Mouse (Mus musculus) heart, embryonic 13.5 days (tissue): ENCODE measurements around the gene Coil. TPM values are rescaled to one million over a fixed set of nuclear protein-coding genes. Genes with fewer than 3 reads are reported as not detected.

ENCODE experiments used
- ATAC-seq: fragments of 200-750 bp; cut with Nextera tagmentation; 2 replicates; pipeline ENCODE4 v1.8.0; 2017; ENCODE audit warnings: moderate TSS enrichment; ENCODE audit not compliant: insufficient number of reproducible peaks, low FRiP score, low TSS enrichment; ENCODE audit errors: extremely low read depth
- H3K27ac ChIP-seq: fragments of 300-500 bp; sonication (generic); replicated peaks from 2 replicates; pipeline ENCODE4 v1.5.1; 2015; ENCODE audit warnings: moderate library complexity, mild to moderate bottlenecking, inconsistent platforms
- H3K27me3 ChIP-seq: fragments of 300-500 bp; sonication (generic); replicated peaks from 2 replicates; pipeline ENCODE4 v1.6.1; 2015; ENCODE audit warnings: mild to moderate bottlenecking, inconsistent platforms
- H3K36me3 ChIP-seq: fragments of 300-500 bp; sonication (generic); 2 replicates; pipeline ENCODE4 v1.6.1; 2015; ENCODE audit warnings: mild to moderate bottlenecking, inconsistent platforms
- H3K4me1 ChIP-seq: fragments of 300-500 bp; sonication (generic); 2 replicates; pipeline ENCODE4 v1.6.1; 2015; ENCODE audit warnings: inconsistent platforms
- H3K4me2 ChIP-seq: fragments of 300-500 bp; sonication (generic); 2 replicates; pipeline ENCODE4 v1.6.1; 2015; ENCODE audit warnings: inconsistent platforms, mild to moderate bottlenecking, moderate library complexity
- H3K4me3 ChIP-seq: fragments of 300-500 bp; sonication (generic); 2 replicates; pipeline ENCODE4 v1.5.1; 2015; ENCODE audit warnings: moderate library complexity, mild to moderate bottlenecking, inconsistent platforms
- H3K9ac ChIP-seq: fragments of 300-500 bp; sonication (generic); 2 replicates; pipeline ENCODE4 v1.6.1; 2015; ENCODE audit warnings: inconsistent platforms, mild to moderate bottlenecking, moderate library complexity
- H3K9me3 ChIP-seq: fragments of 300-500 bp; sonication (generic); 2 replicates; pipeline ENCODE4 v1.6.1; 2016; ENCODE audit warnings: inconsistent platforms
- WGBS: fragments of 180-500 bp; shearing (Covaris S2); methylation state at CpG from one replicate; pipeline ENCODE4 v1.1.7; 2015; ENCODE audit warnings: mixed read lengths; 5-methylcytosine and 5-hydroxymethylcytosine counted together
- polyA plus RNA-seq: library from polyadenylated mRNA; unstranded; fragments of >200 nt; fragmentation: Nextera tagmentation; extraction: Ambion mirVana; gene quantifications from 2 replicates; pipeline ENCODE4 v1.2.1, GENCODE M21; 2015

Coil gene
- polyA plus RNA-seq, 1 experiment from 2014 or later, result 10.1 TPM

GRCm38 (mm10) chr11:88949802-88950639 is 20.0 kb upstream of the Coil start:
- Histone ChIP-seq H3K27ac (no peak overlapping the region), H3K4me1 (peaks cover 15% of the 10 kb centered on the region), H3K4me2 (no peak overlapping the region), H3K27me3 (no peaks in the 10 kb centered on the region), H3K9me3 (no peaks in the 10 kb centered on the region), H3K36me3 (peaks cover 33% of the 10 kb centered on the region), H3K4me3 (no peak overlapping the region), H3K9ac (no peak overlapping the region)
- no peak for ATAC-seq
- WGBS, result 76% methylated on average over 8 of the region's 8 CpGs

GRCm38 (mm10) chr11:88950640-88951250 is 19.3 kb upstream of the Coil start:
- Histone ChIP-seq H3K36me3 (peaks cover 27% of the 10 kb centered on the region), H3K4me2 (no peak overlapping the region), H3K4me1 (peaks cover 18% of the 10 kb centered on the region), H3K27ac (no peak overlapping the region), H3K4me3 (no peak overlapping the region), H3K27me3 (no peaks in the 10 kb centered on the region), H3K9ac (no peak overlapping the region), H3K9me3 (no peaks in the 10 kb centered on the region)
- WGBS, result 73% methylated on average over 13 of the region's 13 CpGs
- ATAC-seq, result no peak

GRCm38 (mm10) chr11:88951576-88951975 is 18.5 kb upstream of the Coil start:
- H3K27me3 ChIP-seq, result no peaks in the 10 kb centered on the region
- no peak overlapping the region for H3K9ac ChIP-seq
- H3K36me3 ChIP-seq, result peaks cover 24% of the 10 kb centered on the region
- peaks cover 19% of the 10 kb centered on the region for H3K4me1 ChIP-seq
- WGBS, result 86% methylated on average over 2 of the region's 2 CpGs
- H3K4me3 ChIP-seq, result no peak overlapping the region
- H3K4me2 ChIP-seq, result no peak overlapping the region
- no peaks in the 10 kb centered on the region for H3K9me3 ChIP-seq
- ATAC-seq, result no peak
- no peak overlapping the region for H3K27ac ChIP-seq

GRCm38 (mm10) chr11:88952117-88952516 is 17.9 kb upstream of the Coil start:
- 82% methylated on average over 5 of the region's 5 CpGs for WGBS
- ATAC-seq, result no peak

GRCm38 (mm10) chr11:88953582-88953981 is 16.5 kb upstream of the Coil start:
- Histone ChIP-seq H3K36me3 (peaks cover 18% of the 10 kb centered on the region), H3K9ac (no peak overlapping the region), H3K9me3 (no peaks in the 10 kb centered on the region), H3K4me1 (peaks cover 19% of the 10 kb centered on the region), H3K27me3 (no peaks in the 10 kb centered on the region), H3K4me2 (no peak overlapping the region), H3K27ac (no peak overlapping the region), H3K4me3 (no peak overlapping the region)
- 87% methylated on average over 3 of the region's 3 CpGs for WGBS
- ATAC-seq, result no peak

More at GRCm38 (mm10) chr11:88952117-88952516, 17.9 kb upstream of the Coil start:
- H3K4me1 ChIP-seq, result peaks cover 19% of the 10 kb centered on the region
- no peak overlapping the region for H3K4me2 ChIP-seq
- peaks cover 19% of the 10 kb centered on the region for H3K36me3 ChIP-seq
- H3K9me3 ChIP-seq, result no peaks in the 10 kb centered on the region
- no peaks in the 10 kb centered on the region for H3K27me3 ChIP-seq
- no peak overlapping the region for H3K9ac ChIP-seq
- H3K4me3 ChIP-seq, result no peak overlapping the region
- H3K27ac ChIP-seq, result no peak overlapping the region

GRCm38 (mm10) chr11:88954803-88955202 is 15.2 kb upstream of the Coil start:
- H3K4me3 ChIP-seq, result peak overlapping the region; percentile 63

GRCm38 (mm10) chr11:88955217-88955969 is 14.7 kb upstream of the Coil start, which contains the start of gene Scpep1:
Gene Scpep1 (minus strand): TSS chr11:88955465.
- Histone ChIP-seq H3K27ac (peak within 1 kb of the TSS; percentile 48), H3K4me3 (peak within 1 kb of the TSS; percentile 63), H3K4me1 (peaks cover 19% of the 10 kb centered on the region), H3K36me3 (peaks cover 11% of the 10 kb centered on the region), H3K9ac (peak within 1 kb of the TSS; percentile 74), H3K4me2 (peak within 1 kb of the TSS; percentile 73), H3K27me3 (no peaks in the 10 kb centered on the region), H3K9me3 (no peaks in the 10 kb centered on the region)
- peak; percentile 87 for ATAC-seq
- 5% methylated on average over 34 of the region's 34 CpGs for WGBS

More at GRCm38 (mm10) chr11:88954803-88955202, 15.2 kb upstream of the Coil start:
- H3K27me3 ChIP-seq, result no peaks in the 10 kb centered on the region
- no peaks in the 10 kb centered on the region for H3K9me3 ChIP-seq
- H3K9ac ChIP-seq, result peak overlapping the region; percentile 74
- under 1% methylated on average over 4 of the region's 4 CpGs for WGBS
- H3K27ac ChIP-seq, result peak overlapping the region; percentile 48
- H3K4me2 ChIP-seq, result peak overlapping the region; percentile 73
- peaks cover 11% of the 10 kb centered on the region for H3K36me3 ChIP-seq
- no peak for ATAC-seq
- peaks cover 19% of the 10 kb centered on the region for H3K4me1 ChIP-seq

- H3K4me3 ChIP-seq, result no peak overlapping the region
Observed at GRCm38 (mm10) chr11:88958851-88959250, 11.2 kb upstream of the Coil start.

GRCm38 (mm10) chr11:88966881-88967361 is 3.1 kb upstream of the Coil start, which contains the start of gene Elobl:
Gene Elobl (minus strand): TSS chr11:88966931.
- no peak for ATAC-seq
- no peaks in the 10 kb centered on the region for H3K27me3 ChIP-seq
- no peak within 1 kb of the TSS for H3K27ac ChIP-seq
- WGBS, result 86% methylated on average over 2 of the region's 3 CpGs
- H3K4me3 ChIP-seq, result no peak within 1 kb of the TSS
- H3K9ac ChIP-seq, result no peak within 1 kb of the TSS
- no peak within 1 kb of the TSS for H3K4me2 ChIP-seq
- H3K4me1 ChIP-seq, result no peaks in the 10 kb centered on the region
- H3K36me3 ChIP-seq, result no peaks in the 10 kb centered on the region
- no peaks in the 10 kb centered on the region for H3K9me3 ChIP-seq

More at GRCm38 (mm10) chr11:88958851-88959250, 11.2 kb upstream of the Coil start:
- Histone ChIP-seq H3K9ac (no peak overlapping the region), H3K27ac (no peak overlapping the region), H3K4me2 (no peak overlapping the region), H3K9me3 (no peaks in the 10 kb centered on the region), H3K36me3 (no peaks in the 10 kb centered on the region), H3K27me3 (no peaks in the 10 kb centered on the region), H3K4me1 (peaks cover 14% of the 10 kb centered on the region)
- 72% methylated on average over 3 of the region's 3 CpGs for WGBS
- ATAC-seq, result no peak

GRCm38 (mm10) chr11:88973776-88974701 is 4.0 kb downstream of the Coil start:
- Histone ChIP-seq H3K9me3 (no peaks in the 10 kb centered on the region), H3K27ac (peak overlapping the region; percentile 82), H3K9ac (peak overlapping the region; percentile 84), H3K27me3 (no peaks in the 10 kb centered on the region), H3K36me3 (no peaks in the 10 kb centered on the region), H3K4me1 (peaks cover 9% of the 10 kb centered on the region), H3K4me2 (peak overlapping the region; percentile 76), H3K4me3 (peak overlapping the region; percentile 73)
- peak; percentile 47; the same call in 1 of the 2 replicates for ATAC-seq
- WGBS, result 2% methylated on average over 61 of the region's 62 CpGs
